In genomic region chr8:71566501-71566900, GRCm38 (mm10) we compare ENCODE assay signal across 32 mouse cellular contexts. TPM values are rescaled to one million over a fixed set of nuclear protein-coding genes. Genes with fewer than 3 reads are reported as not detected.
DNase-seq lines count a peak whose midpoint lies in the region; ATAC-seq and TF ChIP-seq lines count a peak whose summit lies in the region.
"Had no signal": no experiment of that assay in that cellular context is flagged by ENCODE, and none has a peak within 500 bp of the region (broad histone marks: within the 10 kb centered on the region; RNA-seq: fewer than 3 reads in every experiment).

TSS of gene Nxnl1 (minus strand) at chr8:71566601.

- H3K27me3 ChIP-seq in heart, adult 2 months (ENCODE audit: control insufficient read depth, insufficient read depth, low read length) = no peaks in the 10 kb centered on the region; the same call in 1 of the 2 replicates
- peaks cover 19% of the 10 kb centered on the region for H3K27me3 ChIP-seq in kidney, embryonic 15.5 days
- H3K27me3 ChIP-seq in kidney, embryonic 14.5 days (ENCODE audit: control insufficient read depth, insufficient read depth, low read length) = peaks cover 18% of the 10 kb centered on the region
- H3K27me3 ChIP-seq in embryonic facial prominence, embryonic 14.5 days (replicated peaks; ENCODE audit: control insufficient read depth, insufficient read depth, low read length) = peaks cover 22% of the 10 kb centered on the region

- no peak for DNase-seq in heart, adult 2 months
- no peak for DNase-seq in heart, adult 11 months
- no peak for DNase-seq in ES-E14 (ENCODE audit: low read depth, low spot score)
- DNase-seq in embryonic facial prominence, embryonic 14.5 days (ENCODE audit: low spot score) = no peak
- DNase-seq in urinary bladder, adult 18-20 months (ENCODE audit: low spot score in 2 of 2) = no peak
- DNase-seq: adrenal gland, adult 2 months; adrenal gland, postnatal 36 days; cerebellum, adult 8-10 months; cerebellum, postnatal 25 days; heart, postnatal 4 days; kidney, postnatal 36 days; layer of hippocampus, postnatal 36 days; left cerebral cortex, postnatal 4 days; liver, postnatal 0 days; lung, postnatal 36 days had no signal

- H3K36me3 ChIP-seq in heart, adult 2 months (ENCODE audit: control insufficient read depth, insufficient read depth, low read length) = no peaks in the 10 kb centered on the region
- H3K36me3 ChIP-seq in kidney, embryonic 15.5 days = no peaks in the 10 kb centered on the region
- H3K36me3 ChIP-seq in kidney, embryonic 14.5 days (ENCODE audit: control insufficient read depth, insufficient read depth, low read length) = no peaks in the 10 kb centered on the region
- H3K36me3 ChIP-seq in ES-E14 (ENCODE audit: control insufficient read depth, insufficient read depth, low read length, poor library complexity, severe bottlenecking) = no peaks in the 10 kb centered on the region
- H3K36me3 ChIP-seq in embryonic facial prominence, embryonic 14.5 days (ENCODE audit: control insufficient read depth, insufficient read depth, low read length) = no peaks in the 10 kb centered on the region
- H3K36me3 ChIP-seq: forebrain, embryonic 10.5 days; forebrain, embryonic 15.5 days; heart, embryonic 10.5 days; heart, embryonic 15.5 days; liver, embryonic 12.5 days had no signal

- peaks cover 5% of the 10 kb centered on the region for H3K9me3 ChIP-seq in kidney, embryonic 15.5 days (replicated peaks)
- H3K9me3 ChIP-seq in kidney, embryonic 14.5 days (ENCODE audit: control insufficient read depth, low read length) = peaks cover 8% of the 10 kb centered on the region
- no peaks in the 10 kb centered on the region for H3K9me3 ChIP-seq in ES-E14 (ENCODE audit: control insufficient read depth, insufficient read depth, low read depth, low read length)
- H3K9me3 ChIP-seq in embryonic facial prominence, embryonic 14.5 days (ENCODE audit: control insufficient read depth, low read length) = no peaks in the 10 kb centered on the region
- H3K9me3 ChIP-seq: forebrain, embryonic 15.5 days; heart, embryonic 15.5 days had no signal

- no peak for TF ChIP-seq CTCF in heart, adult 2 months (IDR thresholded peaks at IDR 0.05)

- H3K79me2 ChIP-seq in heart, adult 2 months (replicated peaks; ENCODE audit: control insufficient read depth, insufficient read depth, low read length) = no peaks in the 10 kb centered on the region; the same call in 1 of the 2 replicates

- in situ Hi-C loops in ES-E14 (cut with MboI; ENCODE audit: low sequenced_read_pairs in 2 of 2, unreplicated experiment in 2 of 2) = no loop called here

- H3K4me3 ChIP-seq in heart, adult 2 months = no peak within 1 kb of the TSS
- H3K4me3 ChIP-seq in kidney, embryonic 15.5 days (replicated peaks) = no peak within 1 kb of the TSS
- no peak within 1 kb of the TSS for H3K4me3 ChIP-seq in kidney, embryonic 14.5 days (ENCODE audit: low read length)
- H3K4me3 ChIP-seq in ES-E14 (ENCODE audit: insufficient read depth in 1 of 2, low read depth in 1 of 2, low read length in 2 of 2, poor library complexity in 1 of 2, severe bottlenecking in 1 of 2) = peak within 1 kb of the TSS; percentile 26 to 33; a peak in 2 of 4 replicates
- no peak within 1 kb of the TSS for H3K4me3 ChIP-seq in embryonic facial prominence, embryonic 14.5 days (ENCODE audit: low read depth, low read length)
- H3K4me3 ChIP-seq: forebrain, embryonic 10.5 days; forebrain, embryonic 15.5 days; heart, embryonic 10.5 days; heart, embryonic 15.5 days; liver, embryonic 12.5 days had no signal

- no peak for TF ChIP-seq EP300 in heart, adult 2 months (IDR thresholded peaks at IDR 0.05; ENCODE audit: insufficient read depth, low read depth, low read length)

- ATAC-seq in kidney, embryonic 15.5 days (replicated peaks; ENCODE audit: low FRiP score) = no peak
- no peak for ATAC-seq in kidney, embryonic 14.5 days (ENCODE audit: low FRiP score, low TSS enrichment)
- ATAC-seq in embryonic facial prominence, embryonic 14.5 days (ENCODE audit: low read depth) = no peak
- ATAC-seq: activated CD4-positive, CD25-positive, alpha-beta regulatory T cell, adult 4 months; forebrain, embryonic 15.5 days; hindbrain, embryonic 16.5 days; intestine, embryonic 16.5 days; liver, embryonic 12.5 days; liver, postnatal 0 days; midbrain, embryonic 16.5 days had no signal

- peak within 1 kb of the TSS; percentile 96 for H3K27ac ChIP-seq in heart, adult 2 months
- peak within 1 kb of the TSS; percentile 97; the same call in 1 of the 2 replicates for H3K27ac ChIP-seq in kidney, embryonic 15.5 days
- H3K27ac ChIP-seq in kidney, embryonic 14.5 days (ENCODE audit: low read depth, low read length) = no peak within 1 kb of the TSS
- no peak within 1 kb of the TSS for H3K27ac ChIP-seq in ES-E14 (ENCODE audit: insufficient read depth, low read depth, low read length, poor library complexity, severe bottlenecking)
- H3K27ac ChIP-seq in embryonic facial prominence, embryonic 14.5 days (replicated peaks; ENCODE audit: low read depth, low read length) = no peak within 1 kb of the TSS
- H3K27ac ChIP-seq: forebrain, embryonic 10.5 days; forebrain, embryonic 15.5 days; heart, embryonic 10.5 days; heart, embryonic 15.5 days; liver, embryonic 12.5 days had no signal

- peaks cover 2% of the 10 kb centered on the region for H3K4me1 ChIP-seq in heart, adult 2 months (ENCODE audit: control insufficient read depth, insufficient read depth, low read length)
- H3K4me1 ChIP-seq in kidney, embryonic 15.5 days = peaks cover 37% of the 10 kb centered on the region
- H3K4me1 ChIP-seq in kidney, embryonic 14.5 days (ENCODE audit: control insufficient read depth, insufficient read depth, low read length) = peaks cover 28% of the 10 kb centered on the region; the same call in 1 of the 2 replicates
- peaks cover 0 to 19% of the 10 kb centered on the region in 2 experiments; a peak in 2 of 4 replicates for H3K4me1 ChIP-seq in ES-E14 (ENCODE audit: control insufficient read depth in 2 of 2, insufficient read depth in 2 of 2, low read length in 2 of 2, poor library complexity in 1 of 2)
- peaks cover 14% of the 10 kb centered on the region; the same call in 1 of the 2 replicates for H3K4me1 ChIP-seq in embryonic facial prominence, embryonic 14.5 days (ENCODE audit: control insufficient read depth, insufficient read depth, low read length)

- no peak within 1 kb of the TSS for H3K4me2 ChIP-seq in kidney, embryonic 15.5 days
- no peak within 1 kb of the TSS for H3K4me2 ChIP-seq in kidney, embryonic 14.5 days (replicated peaks; ENCODE audit: low read depth, low read length)
- no peak within 1 kb of the TSS for H3K4me2 ChIP-seq in embryonic facial prominence, embryonic 14.5 days (ENCODE audit: low read depth, low read length)
- H3K4me2 ChIP-seq: forebrain, embryonic 15.5 days; heart, embryonic 15.5 days; liver, embryonic 12.5 days; midbrain, embryonic 11.5 days had no signal

- intact Hi-C loops in heart, adult 2 months (cut with DNase I) = no loop called here

- no peak for TF ChIP-seq POLR2A in heart, adult 2 months (IDR thresholded peaks at IDR 0.05; ENCODE audit: insufficient read depth, low read depth, low read length)

- WGBS in heart, adult 2 months = 82% methylated on average over 3 of the region's 3 CpGs
- 77% methylated on average over 3 of the region's 3 CpGs for WGBS in kidney, embryonic 15.5 days
- 52% methylated on average over 3 of the region's 3 CpGs for WGBS in kidney, embryonic 14.5 days
- WGBS in embryonic facial prominence, embryonic 14.5 days = 72% methylated on average over 3 of the region's 3 CpGs

- no peak within 1 kb of the TSS for H3K9ac ChIP-seq in heart, adult 2 months (ENCODE audit: low read depth, low read length)
- H3K9ac ChIP-seq in kidney, embryonic 15.5 days = no peak within 1 kb of the TSS
- H3K9ac ChIP-seq in kidney, embryonic 14.5 days (ENCODE audit: low read depth, low read length) = no peak within 1 kb of the TSS
- peak within 1 kb of the TSS; percentile 44 for H3K9ac ChIP-seq in ES-E14 (ENCODE audit: insufficient read depth, low read depth, low read length, poor library complexity, severe bottlenecking)
- peak within 1 kb of the TSS; percentile 34; the same call in 1 of the 2 replicates for H3K9ac ChIP-seq in embryonic facial prominence, embryonic 14.5 days (ENCODE audit: low read depth, low read length)
- H3K9ac ChIP-seq: forebrain, embryonic 15.5 days; heart, embryonic 15.5 days; liver, embryonic 12.5 days; liver, postnatal 0 days had no signal

TF ChIP-seq in ES-E14, 5 proteins besides CTCF, POLR2A, EP300 and RAD21:
- TF ChIP-seq ZNF384 (IDR thresholded peaks at IDR 0.05; ENCODE audit: low read depth, low read length) = no peak
- TF ChIP-seq MAFK (IDR thresholded peaks at IDR 0.05; ENCODE audit: insufficient read depth, low read depth, low read length) = no peak
- TF ChIP-seq HCFC1 (IDR thresholded peaks at IDR 0.05; ENCODE audit: borderline replicate concordance, insufficient read depth, low read length) = no peak
- TF ChIP-seq CHD2 (IDR thresholded peaks at IDR 0.05; ENCODE audit: low read depth, low read length) = no peak
TF ChIP-seq in ES-E14: peak in this region for 0.

RNA-seq across cellular contexts. Expression of gene Nxnl1, which starts in this region (rescaled TPM):
- under 1 TPM; 0.14 to 0.18 TPM for total RNA-seq in heart, adult 2 months (2021)
- polyA plus RNA-seq in heart, adult 2 months (2012; rRNA removed) = 0.12 TPM in 1 of 2 replicates, not detected in the other
- polyA plus RNA-seq in kidney, embryonic 15.5 days (2015; fragmentation: Nextera tagmentation; extraction: Ambion mirVana) = 0.18 and 0.36 TPM in 2 replicates
- 0.16 and 0.27 TPM in 2 replicates for polyA plus RNA-seq in kidney, embryonic 14.5 days (2014; fragmentation: Nextera tagmentation; extraction: Ambion mirVana)
- total RNA-seq in ES-E14 (2012; rRNA removed) = not detected in 2 replicates
- polyA plus RNA-seq in embryonic facial prominence, embryonic 14.5 days (2014; fragmentation: Nextera tagmentation; extraction: Ambion mirVana) = 0.07 TPM in 1 of 2 replicates, not detected in the other
- total RNA-seq: heart, postnatal 4 days; layer of hippocampus, postnatal 36 days; left cerebral cortex, postnatal 4 days; neutrophil, adult 5-6 weeks had no signal
- polyA plus RNA-seq: embryonic facial prominence, embryonic 11.5 days; forebrain, embryonic 10.5 days; forebrain, embryonic 15.5 days; frontal cortex, adult 2 months; heart, embryonic 10.5 days; heart, embryonic 15.5 days; hindbrain, embryonic 16.5 days; intestine, embryonic 16.5 days; limb, embryonic 14.5 days; midbrain, embryonic 11.5 days; midbrain, embryonic 16.5 days; neural tube, embryonic 11.5 days had no signal

Comparison
In these comparisons a context has a peak if more than half of its experiments do, and no peak if none do; other contexts are left out.
1. H3K27ac ChIP-seq: peak in heart, adult 2 months (single experiment) and kidney, embryonic 15.5 days (single experiment); none in kidney, embryonic 14.5 days (single experiment), ES-E14 (single experiment) and embryonic facial prominence, embryonic 14.5 days (single experiment).
2. H3K4me3 ChIP-seq: peak in ES-E14 (2 of 2); none in heart, adult 2 months (single experiment), kidney, embryonic 15.5 days (single experiment), kidney, embryonic 14.5 days (single experiment) and embryonic facial prominence, embryonic 14.5 days (single experiment).
3. H3K9ac ChIP-seq: peak in ES-E14 (single experiment) and embryonic facial prominence, embryonic 14.5 days (single experiment); none in heart, adult 2 months (single experiment), kidney, embryonic 15.5 days (single experiment) and kidney, embryonic 14.5 days (single experiment).